Mouse (Mus musculus): ENCODE results near the gene Gm5148.

DNA sequence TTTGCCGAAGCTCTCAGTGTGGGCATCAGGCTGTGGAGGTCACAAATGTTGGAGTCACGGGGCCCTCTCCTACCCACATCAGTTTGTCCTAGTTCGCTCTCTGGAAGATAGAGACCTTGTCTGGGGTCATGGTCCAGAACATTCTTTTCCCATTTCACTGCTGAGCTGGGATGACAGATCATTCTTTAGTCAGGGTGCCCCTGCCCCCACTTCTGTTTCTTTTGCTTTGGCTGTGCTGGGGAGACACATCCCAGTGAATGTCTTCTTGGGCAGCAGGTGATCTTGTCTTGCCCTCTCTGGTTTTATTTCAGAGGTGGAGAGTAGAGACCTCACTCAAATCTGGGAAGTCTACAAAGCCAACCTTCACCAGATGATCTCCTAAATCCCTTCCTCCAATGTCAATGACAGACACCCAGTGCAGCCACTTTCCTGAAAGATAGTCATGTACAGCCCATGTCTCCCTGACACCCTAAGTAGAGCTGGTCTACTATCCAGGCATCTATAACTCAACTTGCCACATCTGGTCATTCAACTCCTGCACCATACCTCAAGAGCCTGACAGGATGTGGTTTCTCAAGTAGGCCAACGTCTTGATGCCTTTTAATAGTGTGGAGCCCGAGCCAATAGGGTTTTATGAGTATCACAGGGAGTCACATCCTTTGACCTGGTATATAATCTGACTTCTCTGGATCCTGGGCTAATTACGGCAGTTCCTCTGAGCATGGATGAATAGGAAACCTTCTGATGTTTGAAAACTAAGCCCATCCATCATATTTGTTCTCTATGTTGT is 851 bp upstream of the Gm5148 start:
- TF ChIP-seq CTCF (IDR thresholded peaks at IDR 0.05; ENCODE audit: borderline replicate concordance, insufficient read depth, low read depth, low read length) (no peak), POLR2A (IDR thresholded peaks at IDR 0.05; ENCODE audit: borderline replicate concordance, insufficient read depth, low read length) (no peak)

Measured in cerebellum, adult 2 months (tissue).